Mouse (Mus musculus) myocyte (in vitro differentiated cells): ENCODE measurements around the gene Elovl2.

Experiments used
- CEBPB ChIP-seq: IDR thresholded peaks from 2 replicates; pipeline ENCODE4 v1.6.1; 2011; ENCODE audit warnings: mild to moderate bottlenecking, moderate library complexity; ENCODE audit not compliant: poor library complexity, insufficient read depth, severe bottlenecking
- E2F4 ChIP-seq: IDR thresholded peaks from one replicate; pipeline ENCODE4 v1.6.1; 2011; ENCODE audit warnings: mild to moderate bottlenecking, control low read depth, moderate library complexity; ENCODE audit not compliant: insufficient read depth
- MAX ChIP-seq: IDR thresholded peaks from one replicate; pipeline ENCODE4 v1.6.1; 2011; ENCODE audit warnings: low read depth, mild to moderate bottlenecking, control low read depth
- MYOD1 ChIP-seq, 3 experiments: IDR thresholded peaks; one replicate each; pipeline ENCODE4 v1.6.1; 2011; ENCODE audit warnings: control low read depth in 2 of 3, low read depth in 2 of 3, mild to moderate bottlenecking in 2 of 3, moderate library complexity in 1 of 3; ENCODE audit not compliant: insufficient read length in 2 of 3, control insufficient read depth in 1 of 3
- POLR2A ChIP-seq: IDR thresholded peaks from one replicate; pipeline ENCODE4 v1.6.1; 2011; ENCODE audit warnings: low read depth, mild to moderate bottlenecking, control low read depth, moderate library complexity; ENCODE audit not compliant: insufficient read length
- POLR2AphosphoS2 ChIP-seq: IDR thresholded peaks from one replicate; pipeline ENCODE4 v1.6.1; 2011; ENCODE audit warnings: low read depth, control low read depth; ENCODE audit not compliant: insufficient read length
- TCF12 ChIP-seq: IDR thresholded peaks from one replicate; pipeline ENCODE4 v1.6.1; 2011; ENCODE audit warnings: mild to moderate bottlenecking, control low read depth; ENCODE audit not compliant: poor library complexity, insufficient read depth, severe bottlenecking
- USF1 ChIP-seq: IDR thresholded peaks from one replicate; pipeline ENCODE4 v1.6.1; 2011; ENCODE audit warnings: low read depth, mild to moderate bottlenecking, control low read depth, moderate library complexity

GRCm38 (mm10) chr13:41249538-41250317, 29.5 kb upstream of the Elovl2 start, which contains the start of gene Smim13:
- no peak for TF ChIP-seq MAX
- peak; percentile 90 for TF ChIP-seq POLR2A
- TF ChIP-seq MYOD1 (IDR thresholded peaks at IDR 0.05; ENCODE audit: control insufficient read depth in 1 of 3, insufficient read length in 2 of 3, low read depth in 2 of 3) = peak in 2 of 3 experiments; percentile 94 to 99
- TF ChIP-seq POLR2AphosphoS2 = peak; percentile 82
- no peak for TF ChIP-seq USF1
- TF ChIP-seq E2F4 = no peak
- peak; percentile 46 for TF ChIP-seq TCF12
- TF ChIP-seq CEBPB = no peak
